Mouse (Mus musculus) liver, embryonic 16.5 days (tissue): Measurements from ENCODE around the gene Tmeff1. TPM values are rescaled to one million over a fixed set of nuclear protein-coding genes. Genes with fewer than 3 reads are reported as not detected.

Source experiments
- ATAC-seq: fragments of 200-750 bp; cut with Nextera tagmentation; 2 replicates; pipeline ENCODE4 v1.8.0; 2017; ENCODE audit warnings: low read depth, mild to moderate bottlenecking, moderate number of reproducible peaks, moderate library complexity
- H3K27ac ChIP-seq: fragments of 300-500 bp; sonication (generic); 2 replicates; pipeline ENCODE4 v1.5.1; 2014; ENCODE audit warnings: mild to moderate bottlenecking, low read length
- H3K27me3 ChIP-seq: fragments of 300-500 bp; sonication (generic); 2 replicates; pipeline ENCODE4 v1.6.1; 2014; ENCODE audit warnings: low read depth, low read length, mixed read lengths; ENCODE audit not compliant: control insufficient read depth, insufficient read depth
- H3K36me3 ChIP-seq: fragments of 300-500 bp; sonication (generic); 2 replicates; pipeline ENCODE4 v1.6.1; 2014; ENCODE audit warnings: mild to moderate bottlenecking; ENCODE audit not compliant: control insufficient read depth, insufficient read depth
- H3K4me1 ChIP-seq: fragments of 300-500 bp; sonication (generic); 2 replicates; pipeline ENCODE4 v1.6.1; 2014; ENCODE audit warnings: low read depth, low read length, mixed read lengths; ENCODE audit not compliant: control insufficient read depth
- H3K4me2 ChIP-seq: fragments of 300-500 bp; sonication (generic); 2 replicates; pipeline ENCODE4 v1.6.1; 2014; ENCODE audit warnings: low read depth, low read length, mixed read lengths
- H3K4me3 ChIP-seq: fragments of 300-500 bp; sonication (generic); 2 replicates; pipeline ENCODE4 v1.5.1; 2014; ENCODE audit warnings: low read depth, mild to moderate bottlenecking, low read length
- H3K9ac ChIP-seq: fragments of 300-500 bp; sonication (generic); 2 replicates; pipeline ENCODE4 v1.6.1; 2014; ENCODE audit warnings: low read depth, low read length
- H3K9me3 ChIP-seq: fragments of 300-500 bp; sonication (generic); replicated peaks from 2 replicates; pipeline ENCODE4 v1.6.1; 2016; ENCODE audit warnings: low read length; ENCODE audit not compliant: control insufficient read depth
- WGBS: fragments of 180-500 bp; shearing (Covaris S2); extraction: QIAGEN DNeasy Blood & Tissue Kit; methylation state at CpG from one replicate; pipeline ENCODE4 v1.1.7; 2014; ENCODE audit not compliant: insufficient replicate concordance; 5-methylcytosine and 5-hydroxymethylcytosine counted together
- polyA plus RNA-seq: library from polyadenylated mRNA; unstranded; fragments of >200 nt; fragmentation: Nextera tagmentation; extraction: Ambion mirVana; gene quantifications from 2 replicates; pipeline ENCODE4 v1.2.1, GENCODE M21; 2015

Gene Tmeff1
- polyA plus RNA-seq, 1 experiment from 2014 or later, result 0.12 TPM

DNA sequence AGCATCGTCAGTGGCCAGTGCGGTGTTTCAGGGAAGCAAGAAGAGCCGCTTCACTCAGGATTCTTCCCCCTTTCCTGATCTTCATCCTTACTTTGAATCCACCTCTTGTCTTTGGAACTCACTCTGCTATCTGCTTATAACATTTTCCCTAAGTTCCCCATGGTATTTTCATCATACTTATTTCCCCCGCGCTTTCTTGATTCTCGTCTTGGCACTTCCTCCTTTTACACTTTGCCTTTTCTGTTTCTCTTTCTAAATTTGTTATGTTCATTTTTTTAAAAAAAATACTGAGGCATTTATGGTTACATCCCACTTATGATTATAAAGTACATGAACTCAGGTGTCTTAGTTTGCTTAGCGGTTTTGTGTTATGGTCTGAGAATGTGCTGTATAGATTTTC, 7.9 kb downstream of the Tmeff1 start:
- Histone ChIP-seq H3K27ac (no peak overlapping the region), H3K36me3 (no peaks in the 10 kb centered on the region), H3K9ac (no peak overlapping the region), H3K4me2 (no peak overlapping the region), H3K4me1 (no peaks in the 10 kb centered on the region), H3K27me3 (no peaks in the 10 kb centered on the region), H3K9me3 (no peaks in the 10 kb centered on the region), H3K4me3 (no peak overlapping the region)
- 59% methylated on average over 7 of the region's 7 CpGs for WGBS
- no peak for ATAC-seq

DNA sequence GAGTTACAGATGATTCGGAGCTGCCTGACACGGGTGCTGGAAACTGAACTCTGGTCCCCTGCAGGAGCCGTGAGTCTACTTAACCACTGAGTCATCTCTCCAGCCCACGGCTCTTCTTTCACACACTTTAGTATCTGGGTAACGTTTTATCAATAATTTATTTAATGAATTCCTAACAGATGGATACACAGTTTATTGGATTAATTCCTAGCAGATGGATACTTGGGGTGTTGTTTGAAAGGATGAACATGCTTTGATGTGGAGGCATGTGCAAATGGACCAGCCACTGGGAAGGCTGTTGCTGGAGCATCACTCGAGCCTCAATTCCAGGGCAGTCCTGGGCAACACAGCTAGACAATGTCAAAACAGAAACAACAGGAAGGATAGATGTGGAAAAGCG, 11.1 kb downstream of the Tmeff1 start:
- no peak overlapping the region for H3K4me2 ChIP-seq
- no peaks in the 10 kb centered on the region for H3K4me1 ChIP-seq
- no peak overlapping the region for H3K4me3 ChIP-seq
- ATAC-seq, result no peak
- H3K9me3 ChIP-seq, result no peaks in the 10 kb centered on the region
- no peaks in the 10 kb centered on the region for H3K36me3 ChIP-seq
- H3K9ac ChIP-seq, result no peak overlapping the region
- 69% methylated on average over 7 of the region's 7 CpGs for WGBS
- H3K27ac ChIP-seq, result no peak overlapping the region
- no peaks in the 10 kb centered on the region for H3K27me3 ChIP-seq

DNA sequence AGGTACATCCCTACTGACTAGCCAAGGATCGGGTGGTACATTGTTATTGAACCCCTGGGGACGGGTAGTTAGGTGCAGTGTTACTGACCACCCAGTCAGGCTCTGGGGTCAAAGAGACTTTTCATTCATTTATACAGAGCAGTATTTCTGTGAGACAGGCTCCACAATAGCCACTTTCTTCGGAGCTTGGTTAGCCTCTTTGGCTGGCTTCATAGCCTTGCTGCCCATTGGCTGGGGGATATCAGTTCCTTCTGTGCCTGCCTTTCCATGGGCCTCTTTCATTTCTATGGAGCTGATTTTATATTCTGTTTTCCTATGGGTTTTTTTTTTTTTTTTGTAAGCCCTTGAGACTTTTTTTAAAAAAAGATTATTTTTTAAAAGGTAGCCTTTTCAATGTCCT, 20.7 kb downstream of the Tmeff1 start:
- Histone ChIP-seq H3K9ac (no peak overlapping the region), H3K36me3 (no peaks in the 10 kb centered on the region), H3K4me2 (no peak overlapping the region), H3K4me3 (no peak overlapping the region), H3K9me3 (no peaks in the 10 kb centered on the region), H3K27me3 (no peaks in the 10 kb centered on the region), H3K4me1 (no peaks in the 10 kb centered on the region), H3K27ac (no peak overlapping the region)
- ATAC-seq, result no peak
- WGBS, result 77% methylated on average over 3 of the region's 3 CpGs

DNA sequence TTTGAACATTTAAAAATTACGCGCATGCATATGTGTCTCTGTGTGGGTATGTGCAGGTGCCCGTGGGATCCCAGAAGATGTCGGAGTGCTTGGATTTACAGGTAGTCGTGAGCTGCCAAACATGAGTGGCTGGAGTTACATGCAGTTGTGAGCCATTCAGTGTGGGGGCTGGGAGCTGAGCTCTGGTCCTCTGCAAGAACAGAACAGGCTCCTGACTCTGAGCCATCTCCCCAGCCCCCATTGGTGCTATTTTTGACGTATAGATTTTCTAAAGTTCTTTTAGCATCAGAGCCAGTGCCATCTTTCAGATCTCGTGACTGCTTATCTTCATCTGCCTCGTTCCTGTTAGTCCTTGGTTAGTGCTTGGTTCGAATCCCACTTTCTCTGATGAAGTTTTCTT, 24.5 kb downstream of the Tmeff1 start:
- H3K4me1 ChIP-seq, result no peaks in the 10 kb centered on the region
- WGBS, result 71% methylated on average over 9 of the region's 9 CpGs
- H3K9ac ChIP-seq, result no peak overlapping the region

DNA sequence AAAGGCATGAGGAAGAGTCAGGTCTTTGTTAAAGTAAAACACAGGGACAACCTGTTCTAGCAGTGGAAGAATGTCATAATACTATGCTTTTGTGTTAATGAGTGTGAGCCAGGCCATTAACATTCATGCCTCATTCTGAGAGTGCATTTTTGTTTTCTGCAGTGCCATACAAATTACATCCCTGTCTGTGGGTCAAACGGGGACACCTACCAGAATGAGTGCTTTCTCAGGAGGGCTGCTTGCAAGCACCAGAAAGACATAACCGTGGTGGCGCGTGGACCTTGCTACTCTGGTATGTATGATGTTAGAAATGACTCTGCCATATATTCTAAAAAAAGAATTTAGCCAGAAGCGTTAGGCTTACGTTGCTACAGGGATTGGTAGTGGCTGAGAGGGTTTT, 25.3 kb downstream of the Tmeff1 start:
- Histone ChIP-seq H3K4me3 (no peak overlapping the region), H3K9me3 (no peaks in the 10 kb centered on the region), H3K4me2 (no peak overlapping the region), H3K9ac (no peak overlapping the region), H3K27ac (no peak overlapping the region), H3K27me3 (no peaks in the 10 kb centered on the region), H3K4me1 (no peaks in the 10 kb centered on the region), H3K36me3 (no peaks in the 10 kb centered on the region)
- no peak for ATAC-seq
- WGBS, result 76% methylated on average over 6 of the region's 6 CpGs

More for the DNA sequence above, 24.5 kb downstream of the Tmeff1 start:
- Histone ChIP-seq H3K4me3 (no peak overlapping the region), H3K36me3 (no peaks in the 10 kb centered on the region), H3K9me3 (no peaks in the 10 kb centered on the region), H3K27ac (no peak overlapping the region), H3K27me3 (no peaks in the 10 kb centered on the region), H3K4me2 (no peak overlapping the region)
- ATAC-seq, result no peak

DNA sequence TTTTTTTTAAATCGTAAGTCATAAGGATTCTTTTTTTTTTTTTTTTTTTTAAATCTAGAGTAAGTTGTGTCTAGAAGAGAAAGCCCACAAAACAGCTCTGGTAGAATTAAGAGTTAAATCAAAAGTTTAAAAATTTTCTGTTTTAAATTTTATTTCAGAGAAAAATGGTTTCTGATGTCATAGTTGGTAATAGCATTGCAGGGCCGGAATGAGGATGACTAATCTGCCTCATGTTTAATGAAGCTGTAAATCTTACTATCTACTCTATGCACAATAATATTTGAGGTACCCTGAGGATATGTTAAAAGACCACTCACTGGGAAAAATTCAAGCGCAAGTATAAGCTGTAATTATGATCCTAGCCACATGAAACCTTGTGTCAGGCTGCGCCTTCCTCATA, 30.5 kb downstream of the Tmeff1 start:
- H3K27me3 ChIP-seq, result no peaks in the 10 kb centered on the region
- H3K4me3 ChIP-seq, result no peak overlapping the region
- 71% methylated on average over 4 of the region's 4 CpGs for WGBS
- no peak overlapping the region for H3K4me2 ChIP-seq
- no peak for ATAC-seq
- no peak overlapping the region for H3K27ac ChIP-seq
- no peak overlapping the region for H3K9ac ChIP-seq
- H3K9me3 ChIP-seq, result no peaks in the 10 kb centered on the region
- no peaks in the 10 kb centered on the region for H3K4me1 ChIP-seq
- no peaks in the 10 kb centered on the region for H3K36me3 ChIP-seq

DNA sequence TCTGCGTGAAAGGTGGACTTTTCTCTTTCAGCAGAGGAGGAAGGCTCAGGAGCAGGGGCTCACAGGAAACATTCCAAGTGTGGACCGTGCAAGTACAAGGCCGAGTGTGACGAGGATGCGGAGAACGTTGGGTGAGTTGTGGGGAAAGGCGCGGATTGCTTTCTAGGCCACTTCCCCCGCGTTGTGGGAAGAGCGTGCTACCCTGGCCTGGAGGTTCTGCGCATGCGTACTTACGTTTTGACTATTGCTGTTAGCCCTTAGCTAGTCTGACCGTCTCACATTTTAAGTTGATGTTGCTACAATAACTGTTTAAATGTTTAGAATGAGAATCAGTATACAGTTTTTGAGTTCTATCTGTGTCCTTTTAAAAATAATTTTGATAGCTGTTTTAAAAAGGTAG, 32.2 kb downstream of the Tmeff1 start:
- ATAC-seq, result no peak
- no peak overlapping the region for H3K9ac ChIP-seq
- 91% methylated on average over 15 of the region's 15 CpGs for WGBS
- H3K36me3 ChIP-seq, result no peaks in the 10 kb centered on the region
- no peak overlapping the region for H3K4me3 ChIP-seq
- no peak overlapping the region for H3K27ac ChIP-seq
- no peak overlapping the region for H3K4me2 ChIP-seq
- no peaks in the 10 kb centered on the region for H3K4me1 ChIP-seq
- no peaks in the 10 kb centered on the region for H3K27me3 ChIP-seq
- H3K9me3 ChIP-seq, result no peaks in the 10 kb centered on the region

DNA sequence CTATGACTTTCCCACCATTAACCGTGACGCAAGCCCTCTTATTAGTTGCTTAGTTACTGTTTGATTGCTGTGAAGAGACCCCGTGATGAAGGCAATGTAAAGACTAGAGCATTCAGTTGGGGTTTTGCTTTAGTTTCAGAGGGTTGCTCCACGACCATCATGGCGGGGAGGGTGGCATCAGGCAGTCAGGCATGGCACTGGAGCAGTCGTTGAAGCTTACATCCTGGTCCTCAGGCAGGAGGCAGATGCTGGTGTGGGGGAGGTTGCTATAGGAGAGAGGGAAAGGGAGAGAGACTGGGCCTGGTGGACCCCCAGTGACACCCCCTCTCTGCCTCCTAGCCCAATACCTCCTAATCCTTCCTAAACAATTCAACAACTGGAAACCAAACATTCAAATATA, 35.1 kb downstream of the Tmeff1 start:
- Histone ChIP-seq H3K4me2 (no peak overlapping the region), H3K9ac (no peak overlapping the region), H3K4me3 (no peak overlapping the region), H3K27ac (no peak overlapping the region), H3K9me3 (no peaks in the 10 kb centered on the region), H3K4me1 (no peaks in the 10 kb centered on the region), H3K36me3 (no peaks in the 10 kb centered on the region), H3K27me3 (no peaks in the 10 kb centered on the region)
- no peak for ATAC-seq
- WGBS, result 59% methylated on average over 6 of the region's 6 CpGs

DNA sequence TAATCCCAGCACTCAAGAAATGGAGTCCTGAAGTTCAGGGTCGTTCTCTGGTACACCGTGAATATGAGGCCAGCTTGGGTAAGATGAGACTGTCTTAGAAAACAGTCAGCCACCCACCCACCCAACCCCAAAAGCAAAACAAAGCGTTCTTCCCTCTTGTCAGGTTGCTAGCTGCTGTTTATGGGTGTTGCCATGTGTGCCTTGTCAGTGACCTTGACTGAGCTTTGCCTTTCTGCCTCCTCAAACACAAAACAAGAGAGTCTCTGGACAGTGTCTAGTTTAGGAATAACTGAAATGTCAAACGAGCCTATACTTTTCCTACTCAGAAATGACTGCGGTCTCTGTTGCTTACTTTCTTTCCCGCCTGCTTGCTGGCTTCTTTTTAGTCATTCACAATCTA, 37.3 kb downstream of the Tmeff1 start:
- Histone ChIP-seq H3K4me1 (no peaks in the 10 kb centered on the region), H3K9me3 (no peaks in the 10 kb centered on the region), H3K9ac (no peak overlapping the region), H3K36me3 (no peaks in the 10 kb centered on the region), H3K4me2 (no peak overlapping the region), H3K27ac (no peak overlapping the region), H3K4me3 (no peak overlapping the region), H3K27me3 (no peaks in the 10 kb centered on the region)
- no peak for ATAC-seq
- WGBS, result 62% methylated on average over 6 of the region's 6 CpGs

DNA sequence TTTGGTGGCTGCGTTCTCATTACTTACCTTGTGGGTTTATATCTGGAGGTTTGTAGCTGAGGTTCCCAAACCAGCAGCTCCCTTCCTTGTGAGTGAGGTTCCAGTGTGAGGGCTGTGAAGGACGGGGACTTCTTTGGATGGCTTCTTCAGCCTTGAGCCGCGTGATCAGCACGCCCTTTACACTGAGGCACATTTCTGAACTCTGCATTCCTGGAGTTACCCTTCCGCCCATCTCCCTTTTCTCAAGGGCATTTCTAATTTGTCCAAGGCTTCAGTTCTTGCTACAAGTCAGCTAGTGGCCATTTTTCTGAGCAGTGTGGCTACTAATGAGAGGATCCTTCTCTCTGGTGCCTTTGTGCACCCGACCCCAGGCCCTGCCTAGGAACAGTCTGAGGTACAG, 38.0 kb downstream of the Tmeff1 start:
- H3K27ac ChIP-seq, result no peak overlapping the region
- no peaks in the 10 kb centered on the region for H3K36me3 ChIP-seq
- 78% methylated on average over 7 of the region's 7 CpGs for WGBS
- H3K4me2 ChIP-seq, result no peak overlapping the region
- no peaks in the 10 kb centered on the region for H3K9me3 ChIP-seq
- H3K4me1 ChIP-seq, result no peaks in the 10 kb centered on the region
- no peaks in the 10 kb centered on the region for H3K27me3 ChIP-seq
- H3K9ac ChIP-seq, result no peak overlapping the region
- H3K4me3 ChIP-seq, result no peak overlapping the region
- ATAC-seq, result no peak
